Mouse (Mus musculus): Measurements from ENCODE around the gene Stap2.

Gene Stap2

GRCm38 (mm10) chr17:56024931-56025330 is 19.5 kb upstream of the Stap2 start:
- DNase-seq (ENCODE audit: low read depth) = no peak

- no peak for DNase-seq (ENCODE audit: low read depth)
Measured at GRCm38 (mm10) chr17:56024476-56024875, 19.1 kb upstream of the Stap2 start.

DNA sequence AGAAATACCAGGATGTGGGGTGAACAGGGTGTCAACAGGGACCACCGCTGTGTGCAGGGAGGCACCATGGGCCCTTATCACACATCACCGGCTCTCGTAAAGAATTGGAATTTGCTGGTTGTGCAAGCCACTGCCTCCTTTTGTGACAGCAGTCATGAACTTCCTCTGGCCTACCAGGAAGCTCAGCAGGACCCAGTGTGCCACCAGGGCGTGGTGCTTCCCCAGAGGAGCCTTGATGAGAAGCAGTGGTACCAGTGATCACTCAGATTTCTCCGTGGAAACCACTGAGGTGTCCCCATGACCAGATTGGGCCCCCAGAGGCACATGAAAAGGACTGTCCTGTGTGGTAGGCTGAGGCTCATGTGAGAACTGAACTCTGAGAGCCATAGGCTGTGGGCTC is 18.0 kb upstream of the Stap2 start:
- DNase-seq (ENCODE audit: low read depth) = peak; percentile 36

DNA sequence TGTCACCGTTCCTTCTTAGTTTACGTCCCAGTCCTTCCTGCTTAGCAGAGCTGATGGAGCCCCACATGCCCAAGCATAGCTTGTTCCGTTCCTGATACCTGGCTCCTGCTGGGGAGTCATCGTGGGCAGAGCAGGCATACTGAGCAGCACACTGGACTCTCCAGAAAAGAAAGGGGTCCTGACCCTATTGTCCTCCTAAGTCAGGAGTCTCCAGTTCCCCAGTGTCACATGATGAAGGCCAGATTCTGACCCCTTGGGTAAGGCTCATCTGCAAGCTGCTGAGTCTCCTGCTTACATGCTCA is 17.6 kb upstream of the Stap2 start:
- no peak for DNase-seq (ENCODE audit: low read depth)

DNA sequence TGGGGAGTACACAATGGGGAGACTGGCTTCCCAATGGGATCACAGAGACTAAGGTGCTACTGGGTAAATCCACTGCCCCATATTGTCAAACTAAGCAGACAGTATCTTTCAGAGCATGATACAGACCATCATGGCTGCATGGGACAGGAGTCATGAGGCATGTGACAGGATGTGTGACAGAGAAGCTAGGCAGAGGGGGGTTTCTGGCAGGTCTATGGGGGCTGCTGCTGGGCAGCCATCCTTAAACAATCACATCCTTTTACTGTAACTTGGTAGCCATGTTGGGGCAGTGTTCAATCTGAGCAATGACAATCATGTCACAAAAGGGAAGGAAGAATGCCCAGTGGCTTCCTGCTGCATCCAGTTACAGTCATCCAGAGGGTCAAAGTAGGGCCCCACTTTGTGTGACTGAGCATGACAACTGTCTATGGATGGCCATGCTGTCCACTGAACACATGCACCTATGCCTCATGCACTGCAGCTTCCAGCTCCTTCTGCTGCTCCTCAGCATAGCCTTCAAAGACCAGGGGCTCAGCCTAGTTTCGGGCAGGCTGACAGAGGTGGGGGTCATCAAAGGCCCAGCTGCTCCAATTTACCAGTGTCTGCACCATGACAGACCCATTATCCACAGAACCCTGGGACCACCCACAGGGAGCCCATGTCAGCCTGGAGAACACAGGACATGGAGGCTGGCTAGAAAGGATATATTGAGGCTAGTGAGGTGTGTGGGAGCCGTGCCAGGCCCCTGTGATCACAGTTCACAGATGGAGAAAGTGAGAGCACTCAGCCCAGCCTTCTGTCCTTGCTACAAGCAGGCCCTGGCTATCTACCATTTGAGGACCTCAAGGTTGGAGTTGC is 17.0 kb upstream of the Stap2 start:
- no peak for DNase-seq (ENCODE audit: low read depth)

DNA sequence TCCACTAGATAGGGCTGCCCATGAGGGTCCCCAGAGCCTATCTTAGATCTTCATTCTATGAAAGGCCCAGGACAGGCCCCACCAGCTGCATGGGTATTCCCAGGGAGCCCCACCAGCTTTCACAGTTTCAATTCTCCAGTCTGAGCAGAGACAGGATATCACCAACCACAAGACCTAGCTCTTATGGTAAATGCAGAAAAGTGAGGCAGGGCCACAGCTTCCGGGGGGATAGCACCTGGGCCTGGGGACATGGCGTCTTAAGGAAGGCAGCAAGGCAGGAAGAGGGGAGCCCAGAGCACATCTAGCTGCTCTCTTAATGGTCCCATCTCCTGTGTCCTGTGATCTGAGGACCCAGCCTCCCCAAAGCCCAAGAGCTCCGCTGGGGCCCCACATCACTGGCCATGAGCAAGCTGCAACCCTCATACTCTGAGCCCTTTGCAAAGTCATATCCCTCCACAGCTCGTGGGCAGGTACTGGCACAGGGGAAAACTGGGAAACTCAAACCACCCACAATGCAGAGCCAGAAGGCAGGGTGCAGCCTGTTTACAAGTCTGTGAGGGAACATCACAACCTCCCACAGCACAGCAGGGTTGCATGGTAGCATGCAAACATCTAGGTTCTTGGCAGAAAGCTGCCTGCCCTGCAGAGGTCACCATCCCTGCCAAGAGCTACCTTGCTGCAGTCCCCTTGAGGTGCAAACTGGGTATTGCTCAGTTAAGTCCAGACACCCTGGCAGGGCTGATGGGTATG is 16.0 kb upstream of the Stap2 start:
- no peak for DNase-seq (ENCODE audit: low read depth)

- no peak for DNase-seq (ENCODE audit: low read depth)
Measured at GRCm38 (mm10) chr17:56020400-56021084, 15.2 kb upstream of the Stap2 start.

DNA sequence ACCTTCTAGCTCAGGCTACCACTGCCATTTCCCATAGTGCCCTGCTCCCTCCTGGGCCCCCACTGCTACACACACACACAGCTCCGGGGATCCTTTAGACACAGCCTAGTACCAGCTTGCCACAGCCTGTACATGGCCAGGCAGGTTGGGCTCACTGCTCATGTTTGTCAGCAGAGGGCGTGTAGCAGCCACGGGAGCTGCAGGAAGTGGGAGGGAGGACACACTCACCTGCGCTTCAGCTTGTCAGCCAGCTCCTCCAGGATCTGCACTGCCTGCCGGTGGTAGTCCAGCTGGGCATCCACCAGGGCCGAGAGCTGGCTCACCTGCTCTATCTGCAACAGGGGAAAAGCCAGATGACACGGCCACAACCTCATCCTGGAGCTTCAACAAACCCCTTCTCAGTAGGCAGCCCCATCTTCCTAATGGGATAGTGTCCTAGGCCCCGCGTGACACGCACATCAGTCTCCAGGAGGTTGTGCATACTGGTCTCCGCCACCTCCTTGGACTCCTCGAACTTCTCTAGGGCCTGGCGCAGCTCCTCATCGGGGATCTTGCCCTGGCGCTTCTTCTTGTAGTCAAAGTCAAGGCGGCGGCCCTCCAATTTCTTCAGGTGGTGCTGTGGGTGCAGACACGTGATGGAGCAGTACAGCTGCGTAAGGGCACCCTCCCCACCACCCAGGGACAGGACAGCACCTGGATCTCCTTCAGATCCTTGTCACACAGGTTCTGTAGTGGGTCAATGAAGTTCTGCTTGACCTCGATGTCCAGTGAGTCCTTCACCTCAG is 13.2 kb upstream of the Stap2 start:
- DNase-seq (ENCODE audit: low read depth) = no peak

- no peak for DNase-seq (ENCODE audit: low read depth)
Measured at GRCm38 (mm10) chr17:56017848-56018247, 12.5 kb upstream of the Stap2 start.

DNA sequence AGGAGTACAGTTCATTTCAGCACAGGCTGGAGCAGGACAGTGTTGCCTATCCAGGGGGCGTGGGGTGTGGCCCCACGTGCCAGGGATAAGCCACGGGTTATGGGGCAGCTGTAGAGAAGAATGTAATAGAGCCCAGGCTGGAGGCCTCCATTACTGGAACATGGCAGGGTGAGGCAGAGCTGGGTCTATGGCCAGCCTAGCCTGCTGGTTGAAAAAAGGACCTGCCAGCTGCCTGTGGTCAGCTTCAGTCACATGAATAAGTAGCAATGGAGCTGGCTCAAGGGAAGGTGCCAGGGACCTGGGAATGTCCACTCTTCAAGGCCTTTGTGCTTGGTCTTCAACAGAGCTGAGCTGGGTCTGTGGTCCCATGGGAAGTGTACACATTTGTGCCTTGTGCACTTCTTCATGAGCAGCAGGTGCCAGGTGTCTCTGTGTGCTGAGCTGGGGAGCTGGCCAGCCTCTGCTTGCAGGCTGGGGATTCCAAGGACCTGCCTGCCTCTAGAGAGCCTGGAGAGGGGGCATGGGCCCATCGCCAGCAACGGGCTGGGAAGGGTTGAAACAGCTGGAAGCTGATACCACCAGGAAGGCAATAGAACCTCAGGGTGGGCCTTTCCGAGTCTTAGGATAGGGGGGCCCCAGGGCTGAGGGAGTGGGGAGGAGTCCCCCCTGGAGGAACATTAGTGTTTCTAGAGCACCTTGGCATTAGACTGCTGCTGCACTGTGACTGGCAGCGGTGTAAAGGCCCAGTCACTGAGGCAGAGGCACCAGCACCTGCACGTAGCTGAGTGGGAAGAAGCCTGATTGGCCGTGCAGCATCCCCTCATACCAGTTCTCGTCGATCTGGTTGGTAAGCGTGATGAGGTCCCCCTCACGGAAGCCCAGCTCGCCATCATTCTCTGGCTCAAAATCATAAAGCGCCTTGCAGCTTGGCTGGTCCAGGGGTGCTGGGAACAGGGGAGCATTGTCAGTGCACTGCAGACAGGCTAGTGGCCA is 11.7 kb upstream of the Stap2 start:
- DNase-seq (ENCODE audit: low read depth) = no peak

DNA sequence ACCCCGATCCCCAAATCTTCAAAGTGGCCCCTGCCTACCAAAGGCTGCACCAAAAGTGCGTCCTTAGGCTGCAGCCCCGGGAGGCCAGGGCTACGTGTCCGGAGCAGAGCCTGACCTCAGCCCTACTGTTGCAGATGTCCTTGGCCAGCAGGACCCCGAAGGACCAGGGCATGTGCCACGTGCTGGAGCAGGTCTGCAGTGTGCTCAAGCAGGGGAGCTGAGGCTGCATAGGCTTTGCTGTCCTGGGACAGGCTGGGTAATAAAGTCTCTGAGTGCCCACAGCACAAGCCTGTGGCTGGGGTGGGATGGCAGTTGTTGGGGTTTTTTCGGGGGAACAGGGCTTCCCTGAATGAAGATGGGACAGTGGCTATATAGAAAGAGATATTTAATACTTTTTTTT is 11.0 kb upstream of the Stap2 start:
- DNase-seq (ENCODE audit: low read depth) = no peak

GRCm38 (mm10) chr17:56015293-56015692 is 9.9 kb upstream of the Stap2 start:
- no peak for DNase-seq (ENCODE audit: low read depth)

GRCm38 (mm10) chr17:56011441-56011840 is 6.1 kb upstream of the Stap2 start:
- DNase-seq (ENCODE audit: low read depth) = no peak

- DNase-seq (ENCODE audit: low read depth) = peak; percentile 65
Measured at GRCm38 (mm10) chr17:56010681-56011080, 5.3 kb upstream of the Stap2 start.

- DNase-seq (ENCODE audit: low read depth) = peak; percentile 24
Measured at GRCm38 (mm10) chr17:56010255-56010654, 4.9 kb upstream of the Stap2 start.

DNA sequence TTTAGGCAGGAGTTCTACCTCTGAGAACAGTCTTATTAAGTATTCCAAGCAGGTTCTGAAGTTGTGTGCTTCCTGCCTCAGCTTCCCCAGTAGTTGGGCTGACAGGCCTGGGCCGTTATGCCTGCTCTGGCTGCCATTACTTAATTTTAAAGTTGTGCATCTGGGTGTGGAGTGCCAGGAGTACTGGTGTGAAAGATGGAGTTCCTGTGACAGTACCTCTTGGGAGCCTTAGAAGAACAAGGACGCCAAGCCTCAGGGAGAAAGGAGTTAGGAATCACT is 4.5 kb upstream of the Stap2 start:
- no peak for DNase-seq (ENCODE audit: low read depth)

- peak; percentile 90 for DNase-seq (ENCODE audit: low read depth)
Measured at GRCm38 (mm10) chr17:56009088-56009961, 3.9 kb upstream of the Stap2 start.

GRCm38 (mm10) chr17:56008356-56009087 is 3.1 kb upstream of the Stap2 start:
- DNase-seq (ENCODE audit: low read depth) = peak; percentile 97

All from 416B (cell line).